Mouse (Mus musculus) T-helper 17 cell (primary cell): ENCODE measurements around the gene Dlst.
"Not testable (repeated sequence)": the region's sequence is repeated elsewhere in the genome, so short reads cannot be mapped to it uniquely, and the experiment has no call there.

Experiments used
- in situ Hi-C, 2 experiments: fragments of 300-600 bp; cut with MboI, MseI; formaldehyde crosslinking; loops; 1 replicate in 1 of 2; 2 replicates in 1 of 2; pipeline ENCODE4 v1.15.1; 2025; ENCODE audit warnings: high pct_unique_total_duplicates in 2 of 2

The Dlst gene

DNA sequence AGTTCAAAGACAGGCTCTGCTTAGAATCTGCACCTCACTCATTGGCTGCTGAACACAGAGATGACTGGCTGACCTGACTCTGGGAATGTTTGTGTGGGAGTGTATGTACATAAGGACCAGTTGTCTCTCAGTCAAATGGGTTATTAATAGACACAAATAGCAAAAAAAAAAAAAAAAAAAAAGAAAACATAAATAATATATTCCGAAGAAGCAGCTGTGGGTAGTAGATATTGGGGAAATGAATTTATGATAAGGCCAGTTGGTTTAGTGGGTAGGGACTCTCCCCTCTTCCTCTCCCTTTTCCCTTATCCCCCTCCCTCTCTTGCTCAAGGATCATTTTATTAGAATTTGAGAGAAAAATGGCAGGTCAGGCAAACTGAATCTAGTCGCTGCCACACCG is 3.3 kb downstream of the Dlst start:
- in situ Hi-C loops = loop anchor here in 1 of 2 experiments (10.0 kb wide), 1 partner anchor 829 kb away; the partner anchor contains the start of gene Ptgr2

DNA sequence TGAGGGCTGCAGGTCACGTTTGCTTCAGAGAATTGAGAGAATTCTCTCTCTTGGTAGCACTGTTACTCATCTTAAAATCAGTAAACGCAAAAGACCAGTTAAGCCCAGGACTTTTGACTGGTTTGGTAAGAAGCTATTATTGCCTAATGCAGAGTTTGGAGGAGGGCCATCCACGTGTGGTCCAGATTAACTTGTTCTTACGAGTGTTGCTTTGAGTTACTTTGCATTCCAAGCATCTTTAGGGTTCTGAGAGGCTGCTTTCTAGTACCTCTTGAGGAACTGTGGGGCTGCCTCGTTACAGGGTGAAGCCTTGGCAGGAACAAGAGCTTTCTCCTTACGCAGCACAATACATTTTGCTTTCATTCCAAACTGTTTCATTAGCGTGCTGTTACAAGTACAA is 5.0 kb downstream of the Dlst start:
- in situ Hi-C loops = loop anchor here in 1 of 2 experiments (10.0 kb wide), 1 partner anchor 831 kb away; the partner anchor contains the start of gene Ptgr2

DNA sequence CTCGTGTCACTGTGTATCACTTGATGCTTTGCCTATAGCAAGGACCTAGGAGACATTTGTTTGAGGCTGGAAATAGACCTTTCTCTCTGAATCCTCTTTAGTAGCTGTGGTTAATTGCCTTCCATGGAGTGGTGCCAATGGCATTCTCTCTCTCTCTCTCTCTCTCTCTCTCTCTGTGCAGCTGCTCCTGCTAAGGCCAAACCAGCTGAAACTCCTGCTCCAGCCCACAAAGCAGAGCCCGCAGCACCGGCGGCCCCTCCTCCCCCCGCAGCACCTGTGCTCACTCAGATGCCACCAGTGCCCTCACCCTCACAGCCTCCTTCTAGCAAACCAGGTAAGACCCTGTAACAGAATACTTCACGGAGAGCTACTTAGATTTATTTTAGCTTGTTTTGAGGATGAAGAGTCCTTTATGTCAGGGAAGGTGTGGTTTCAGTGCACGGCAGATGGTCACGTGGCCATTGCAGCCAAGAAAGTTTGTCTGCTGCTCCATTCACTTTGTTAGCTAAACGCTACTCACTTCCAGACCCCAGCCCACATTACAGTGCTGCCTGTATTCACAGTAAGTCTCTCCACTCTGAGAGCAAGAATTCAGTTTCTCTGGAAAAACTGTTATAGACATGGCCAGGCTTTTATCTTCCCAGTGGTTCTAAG is 11.3 kb downstream of the Dlst start:
- in situ Hi-C loops = no loop called here

DNA sequence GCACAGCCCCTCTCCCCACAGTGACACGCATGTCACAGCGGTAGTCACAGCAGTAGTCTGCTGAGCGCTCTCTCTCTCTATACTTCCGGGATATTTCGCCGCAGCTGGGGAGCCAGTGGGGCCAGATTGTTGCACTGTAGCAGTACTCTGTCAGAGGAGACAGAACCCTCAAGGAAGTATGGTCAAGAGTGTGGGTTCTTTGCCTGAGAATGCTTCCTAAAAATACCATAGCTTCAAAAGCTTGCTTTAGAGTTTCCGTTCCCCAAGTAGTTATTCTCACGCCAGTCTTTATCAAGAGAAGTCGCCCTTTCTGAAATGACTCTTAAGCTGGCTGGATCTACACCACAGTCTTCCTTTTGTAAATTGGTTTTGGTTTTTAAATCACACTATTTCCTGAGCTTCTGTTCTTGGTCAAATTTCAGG is 12.5 kb downstream of the Dlst start:
- in situ Hi-C loops = no loop called here

DNA sequence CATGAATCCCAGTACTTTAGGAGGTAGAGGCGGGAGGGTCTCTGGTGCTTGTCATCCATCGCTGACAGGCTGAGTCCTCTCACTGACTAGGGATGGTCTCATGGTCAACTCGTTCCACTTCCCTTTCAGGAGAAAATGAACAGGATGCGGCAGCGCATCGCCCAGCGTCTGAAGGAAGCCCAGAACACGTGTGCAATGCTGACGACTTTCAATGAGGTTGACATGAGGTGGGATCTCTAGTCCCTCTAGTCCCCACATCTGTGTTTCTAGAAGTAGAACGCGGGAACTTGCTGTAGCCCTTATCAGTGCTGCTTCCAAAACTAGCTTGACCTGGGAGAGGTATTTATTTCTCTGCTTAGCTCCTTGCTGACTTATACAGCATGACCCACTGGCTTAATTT is 13.0 kb downstream of the Dlst start:
- in situ Hi-C loops = no loop called here

DNA sequence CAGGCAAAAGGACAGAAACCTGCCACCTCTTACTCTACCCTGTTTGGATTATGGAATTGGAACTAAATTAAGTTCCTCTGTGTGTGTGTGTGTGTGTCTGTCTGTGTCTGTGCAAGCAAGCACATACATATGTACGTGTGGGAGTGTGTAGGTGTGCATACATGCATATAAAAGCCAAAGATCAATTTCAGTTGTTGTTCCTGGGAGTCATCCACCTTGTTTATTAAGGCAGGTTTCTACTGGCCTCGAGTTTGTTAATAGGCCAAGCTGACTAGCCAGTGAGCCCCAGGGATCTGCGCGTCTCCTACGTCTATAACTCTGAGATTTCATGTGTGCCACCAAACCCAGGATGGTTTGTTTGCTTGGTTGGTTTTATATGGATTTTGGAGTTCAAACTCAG is 14.1 kb downstream of the Dlst start:
- in situ Hi-C loops = no loop called here

DNA sequence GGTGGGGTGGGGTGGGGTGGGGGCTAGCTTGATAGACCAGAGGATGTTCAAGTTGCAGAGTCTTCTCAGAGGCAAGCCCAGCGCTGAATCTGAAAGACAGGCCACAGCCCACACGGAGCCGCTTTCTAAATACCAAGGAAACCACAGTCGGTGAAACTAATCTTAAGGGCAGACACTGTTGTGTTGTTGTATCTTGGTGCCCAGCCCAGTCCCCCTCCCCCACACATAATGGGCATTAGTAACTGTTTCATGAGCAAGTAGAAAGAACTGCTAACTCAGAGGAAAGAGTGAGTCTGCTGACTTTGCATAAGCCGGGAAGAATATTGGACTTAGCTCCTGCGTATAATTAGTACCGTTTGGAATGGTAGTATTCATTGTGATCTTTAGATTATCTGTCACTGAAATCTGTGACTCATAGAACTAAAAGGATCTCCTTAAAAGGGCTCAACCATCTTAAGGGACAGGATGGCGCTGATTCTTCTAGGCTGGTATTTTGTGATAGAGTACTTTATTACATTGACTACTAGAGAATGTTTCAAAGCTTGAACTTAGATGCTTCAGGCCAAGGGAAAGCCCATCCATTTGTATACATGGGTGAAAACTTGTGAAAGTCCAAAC is 16.5 kb downstream of the Dlst start:
- in situ Hi-C loops = no loop called here

DNA sequence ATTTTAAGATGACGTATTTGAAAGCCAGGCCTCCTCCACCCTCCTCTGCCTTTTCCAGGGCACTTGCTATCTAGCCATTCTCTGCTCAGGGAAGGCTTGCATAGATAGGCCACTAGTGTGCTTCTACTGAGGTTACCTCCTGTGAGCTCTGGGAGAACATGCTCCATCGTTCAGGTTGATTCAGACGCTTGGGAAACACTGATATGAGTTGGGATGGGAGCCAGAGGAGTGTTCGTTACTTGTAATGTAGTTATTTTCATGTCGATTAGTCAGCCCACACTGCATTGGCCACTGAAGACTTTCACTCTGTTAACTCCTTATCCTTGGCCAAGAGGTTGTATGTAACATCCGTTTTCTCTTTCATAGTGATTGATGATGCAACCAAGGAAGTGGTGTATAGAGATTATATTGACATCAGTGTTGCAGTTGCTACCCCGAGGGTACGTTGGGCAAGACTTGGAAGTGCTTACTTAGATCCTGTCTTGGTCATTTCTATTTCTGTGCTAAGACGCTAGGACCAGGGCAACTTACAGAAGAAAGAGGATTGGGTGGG is 18.9 kb downstream of the Dlst start:
- in situ Hi-C loops = no loop called here

DNA sequence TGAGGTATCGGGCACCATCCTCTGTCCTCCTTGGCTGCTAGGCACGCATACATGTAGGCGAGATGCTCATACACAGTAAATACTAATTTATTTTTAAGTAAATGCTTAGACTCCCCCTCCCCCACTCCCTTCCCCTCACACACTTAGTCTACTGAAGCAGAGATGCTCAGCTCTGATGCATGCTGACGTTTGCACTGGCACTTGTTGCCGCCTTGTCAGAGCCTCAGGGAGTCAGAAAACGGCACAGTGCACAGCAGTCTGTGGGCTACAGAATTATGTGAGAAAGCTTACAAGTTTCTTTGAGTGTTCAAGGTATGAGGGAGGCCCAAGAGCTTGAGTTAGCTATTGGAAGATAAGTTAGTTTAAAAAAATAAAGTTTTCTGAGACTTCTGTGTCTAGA is 20.7 kb downstream of the Dlst start:
- in situ Hi-C loops = no loop called here

DNA sequence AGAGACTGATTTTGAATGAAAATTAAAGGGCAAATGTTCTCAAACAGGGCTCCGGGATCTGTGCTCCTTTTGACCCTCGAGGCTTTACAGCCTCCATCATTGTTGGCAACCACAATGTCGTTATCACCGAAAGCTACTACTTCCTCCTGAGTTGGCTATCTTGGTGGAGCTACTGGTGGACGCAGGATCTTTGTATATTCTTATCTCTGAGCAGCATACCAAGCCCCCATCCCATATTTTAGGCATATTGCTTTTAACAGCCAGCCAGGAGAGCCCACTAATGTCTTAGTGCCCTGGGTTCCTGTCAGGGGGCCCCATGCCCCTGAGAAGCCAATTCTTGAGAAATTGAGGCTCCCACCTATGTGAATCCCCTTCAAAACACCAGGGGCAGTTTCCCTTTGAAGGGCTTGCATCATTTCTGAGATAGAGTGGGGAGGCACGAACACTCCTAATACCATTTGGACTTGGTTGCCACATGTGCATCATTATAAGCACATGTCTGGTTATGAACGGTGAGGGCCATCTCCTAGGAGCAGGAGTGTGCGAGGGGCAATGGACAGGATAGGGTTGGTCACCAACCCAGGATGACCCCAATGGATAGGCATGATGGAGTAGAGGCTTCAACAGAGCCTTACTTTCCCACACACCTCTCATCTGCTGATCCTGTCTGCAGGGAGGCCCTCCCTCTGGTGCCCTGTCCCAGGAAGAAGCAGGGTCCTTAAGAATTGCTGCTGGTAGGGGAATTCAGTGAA is 23.6 kb downstream of the Dlst start:
- in situ Hi-C loops = no loop called here

DNA sequence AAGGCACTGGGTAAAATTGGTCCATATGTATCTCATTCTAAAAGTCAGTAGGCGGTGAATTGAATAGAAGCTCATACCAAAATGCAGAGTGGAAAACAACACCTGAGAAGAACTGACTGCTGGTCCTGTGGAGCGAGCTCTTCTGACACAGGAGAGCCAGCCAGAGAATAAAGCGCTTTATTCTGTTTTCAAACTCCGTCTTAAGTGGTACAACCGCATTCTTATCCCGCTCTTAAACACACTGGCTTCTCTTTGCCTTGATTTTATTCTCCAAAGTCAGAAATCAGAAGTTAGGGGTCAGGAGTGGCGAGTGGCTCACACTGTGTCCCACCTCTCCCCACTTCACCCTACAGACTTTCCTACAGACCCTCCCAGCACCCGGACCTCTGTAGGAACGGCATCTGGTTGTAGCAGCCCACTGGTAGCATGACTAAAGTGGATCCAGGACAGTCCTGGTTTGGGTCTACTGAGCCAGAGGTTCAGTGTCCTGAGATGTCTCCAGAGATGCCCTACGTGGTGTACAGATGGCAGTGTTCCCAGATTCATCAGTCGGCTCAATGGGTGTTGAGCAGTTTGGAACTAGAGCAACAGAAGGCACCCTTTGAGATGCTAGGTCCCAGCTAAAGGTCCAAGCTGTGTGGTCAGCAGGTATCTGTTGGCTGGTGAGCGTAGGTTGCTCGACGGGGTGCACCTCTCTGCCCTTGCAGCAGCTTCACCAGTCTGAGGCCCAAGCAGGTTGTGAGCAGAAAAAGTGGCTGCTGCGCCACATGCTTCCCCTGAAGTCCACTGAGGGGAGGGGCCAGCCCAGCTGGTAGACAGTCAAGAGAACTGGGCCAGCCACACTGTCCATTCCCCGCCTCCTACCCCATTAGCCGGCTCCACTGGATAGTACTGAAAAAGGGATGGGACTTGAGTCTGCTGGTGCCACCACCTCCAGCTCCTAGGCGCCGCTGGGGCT is 25.2 kb downstream of the Dlst start:
- in situ Hi-C loops = no loop called here

DNA sequence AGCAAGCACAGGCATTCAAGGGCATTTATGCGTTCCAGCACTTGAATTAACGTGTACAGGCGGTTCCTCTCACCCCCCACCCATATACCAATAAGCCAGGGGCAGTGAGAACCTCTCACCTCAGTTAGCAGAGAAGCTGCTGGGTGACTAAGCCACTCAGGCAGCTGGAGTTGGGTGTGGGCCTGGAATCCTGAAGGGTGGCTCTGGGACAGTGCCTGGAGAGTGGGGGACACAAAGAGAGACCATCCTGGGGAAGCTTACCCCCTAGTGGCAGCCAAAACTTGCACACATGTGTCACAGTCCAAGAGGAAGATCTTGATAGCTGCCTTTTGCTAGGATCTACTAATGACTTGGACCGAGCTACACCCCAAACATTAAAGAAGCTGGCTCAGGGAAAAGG is 26.0 kb downstream of the Dlst start:
- in situ Hi-C loops = no loop called here

DNA sequence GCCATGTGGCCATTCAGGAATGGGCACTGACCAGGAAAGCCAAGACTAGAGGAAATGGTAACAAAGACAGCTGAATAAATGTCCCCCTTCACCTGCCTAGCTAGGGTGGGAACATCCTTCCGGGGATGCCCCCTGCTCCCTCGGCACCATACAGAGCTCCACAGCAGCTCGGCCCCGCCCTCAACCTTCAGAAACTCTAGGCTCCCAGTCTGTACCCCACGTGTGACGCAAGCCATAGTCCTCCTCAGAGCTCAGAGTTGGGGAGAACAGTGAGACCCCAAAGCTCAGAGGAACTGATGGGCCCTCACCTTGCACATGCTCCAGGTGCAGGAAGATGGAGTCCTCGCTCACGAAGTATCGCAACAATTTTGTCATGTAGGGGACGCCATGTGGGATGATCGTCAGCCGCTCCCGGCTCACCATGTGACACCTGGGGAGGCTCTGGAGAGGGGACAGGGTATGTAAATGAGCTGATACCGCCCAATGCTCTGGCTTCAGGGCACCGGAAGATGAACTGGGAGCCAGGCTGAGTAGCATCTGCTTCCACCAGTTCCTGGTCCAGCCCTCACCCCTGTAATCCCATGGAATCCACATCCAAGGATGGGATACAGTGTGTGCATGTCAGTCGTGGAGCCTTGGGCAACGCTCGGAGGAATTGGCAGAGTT is 29.5 kb downstream of the Dlst start:
- in situ Hi-C loops = no loop called here

DNA sequence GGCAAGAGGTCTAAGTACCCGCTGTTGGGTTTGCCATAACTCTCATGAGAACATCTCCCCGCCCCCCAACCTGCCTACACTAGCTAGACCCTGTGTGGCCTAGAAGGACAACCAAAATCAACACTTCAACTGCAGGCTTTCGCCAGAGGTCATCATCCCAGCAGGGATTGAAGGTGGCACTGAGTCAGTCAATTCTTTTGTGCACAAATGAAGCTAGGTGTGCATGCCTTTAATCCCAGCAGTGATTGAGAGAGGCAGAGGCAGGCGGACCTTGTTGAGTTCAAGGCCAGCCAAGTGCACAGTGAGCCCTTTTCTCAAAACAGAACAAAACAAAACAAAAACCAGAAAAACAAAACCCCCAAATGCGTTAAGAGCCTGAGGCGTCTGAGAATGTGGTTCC is 30.5 kb downstream of the Dlst start:
- in situ Hi-C loops = no loop called here

DNA sequence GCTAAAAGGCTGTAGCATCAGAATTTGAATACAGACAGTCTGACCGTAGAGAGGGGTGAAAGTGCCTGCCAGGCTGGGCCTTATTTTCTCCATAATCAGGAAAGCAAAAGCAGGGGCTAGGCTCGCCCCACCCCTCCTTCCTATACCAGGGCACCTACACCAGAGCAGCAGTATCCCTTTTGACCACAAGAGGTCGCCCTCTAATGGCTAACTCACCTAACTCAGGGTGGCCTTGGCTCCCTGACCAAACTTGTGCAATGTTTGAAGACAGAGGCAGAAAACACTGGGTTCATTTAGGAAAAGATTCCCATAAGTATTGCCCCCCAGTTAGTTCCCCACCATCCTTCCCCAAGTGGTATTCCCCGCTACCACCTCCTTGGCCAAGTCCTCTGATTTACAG is 32.2 kb downstream of the Dlst start:
- in situ Hi-C loops = no loop called here

DNA sequence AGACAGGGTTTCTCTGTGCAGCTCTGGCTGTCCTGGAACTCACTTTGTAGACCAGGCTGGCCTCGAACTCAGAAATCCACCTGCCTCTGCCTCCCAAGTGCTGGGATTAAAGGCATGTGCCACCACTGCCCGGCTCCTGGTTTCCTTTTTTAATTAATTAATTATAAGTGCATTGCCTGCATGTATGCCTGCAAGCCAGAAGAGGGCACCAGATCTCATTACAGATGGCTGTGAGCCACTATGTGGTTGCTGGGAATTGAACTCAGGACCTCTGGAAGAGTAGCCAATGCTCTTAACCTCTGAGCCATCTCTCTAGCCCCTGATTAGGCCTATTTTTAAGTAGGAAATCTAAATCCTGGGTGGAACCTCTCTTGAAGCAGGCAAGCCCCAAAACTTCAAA is 33.6 kb downstream of the Dlst start:
- in situ Hi-C loops = not testable (repeated sequence)

DNA sequence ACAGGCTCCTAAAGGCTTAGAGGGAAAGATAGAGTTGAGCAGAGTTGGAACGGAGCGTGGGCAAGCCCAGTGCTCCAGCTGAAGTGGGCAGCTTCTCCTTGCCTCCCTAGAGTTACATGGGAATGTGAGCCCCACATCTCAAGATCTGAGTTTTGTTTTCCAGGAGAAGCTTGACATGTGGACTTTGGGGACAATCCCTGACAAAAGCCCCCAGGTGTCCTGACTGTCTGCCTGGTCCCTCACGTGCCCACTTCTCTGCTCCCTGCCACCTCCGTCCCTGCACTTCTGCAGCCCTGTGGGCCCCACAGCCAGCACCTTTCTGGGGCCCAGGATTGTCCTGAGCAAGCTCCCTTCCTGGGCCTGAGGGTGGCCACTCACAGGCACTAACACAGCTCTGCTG is 34.2 kb downstream of the Dlst start:
- in situ Hi-C loops = no loop called here

DNA sequence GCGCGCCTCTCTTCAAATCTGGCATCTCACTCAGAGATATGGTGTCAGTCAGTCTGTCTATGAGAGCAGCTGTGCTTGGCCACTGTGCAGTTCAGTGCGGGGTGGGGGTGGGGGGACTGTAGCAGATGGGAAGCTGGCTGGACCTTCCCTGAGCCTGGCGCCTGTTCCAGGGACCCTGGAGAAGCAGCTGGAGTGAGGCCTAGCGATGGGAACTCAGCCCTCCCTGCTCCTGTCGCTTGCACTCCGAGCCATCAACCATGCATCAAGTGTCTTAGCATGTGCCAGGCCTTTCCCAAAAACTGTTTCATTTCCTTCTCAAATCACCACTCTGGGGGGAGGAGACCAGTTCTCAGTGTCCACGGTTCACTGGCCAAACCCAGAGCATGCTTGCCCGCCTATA is 35.0 kb downstream of the Dlst start:
- in situ Hi-C loops = no loop called here

DNA sequence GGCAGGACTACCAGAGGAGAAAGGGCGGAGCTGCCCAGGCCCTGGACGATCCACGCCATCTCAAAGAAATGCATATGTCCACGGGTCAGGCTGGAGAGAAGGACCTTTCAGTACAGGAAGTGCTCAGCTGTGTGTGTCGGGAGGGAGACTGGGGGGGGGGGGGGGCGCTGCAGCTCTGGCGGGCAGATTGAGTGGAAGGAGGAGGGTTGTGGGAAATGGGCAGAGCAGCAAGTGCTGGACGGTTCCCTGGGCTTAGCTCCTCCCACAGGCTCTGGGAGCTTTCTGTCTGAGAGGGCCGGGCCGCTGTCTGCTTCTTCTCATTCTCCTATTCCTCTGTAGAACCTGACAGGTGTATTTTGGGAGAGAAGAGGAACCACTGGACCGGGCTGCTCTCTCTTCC is 35.7 kb downstream of the Dlst start:
- in situ Hi-C loops = no loop called here

DNA sequence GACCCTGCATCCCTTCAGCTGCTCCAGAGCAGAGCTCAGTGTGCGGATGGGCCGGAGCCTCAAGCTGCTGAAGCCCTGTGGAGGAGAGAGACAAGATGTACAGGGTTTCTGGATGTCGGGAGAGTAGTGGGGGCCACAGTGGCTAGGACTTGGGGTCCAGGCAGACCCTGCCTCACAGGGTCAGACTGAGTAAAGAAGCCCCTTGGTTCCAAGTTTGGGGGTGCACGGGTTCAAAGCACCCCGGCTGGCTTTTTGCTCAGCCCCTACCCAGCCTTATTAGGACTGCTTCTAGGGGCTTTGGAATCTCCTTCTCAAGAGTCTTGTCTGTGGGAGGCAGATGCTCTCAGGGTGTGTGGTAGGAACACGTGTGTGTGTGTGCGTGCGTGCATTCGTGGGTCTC is 36.2 kb downstream of the Dlst start:
- in situ Hi-C loops = no loop called here
